Mouse (Mus musculus) megakaryocyte, adult 5-6 weeks (primary cell): ENCODE measurements around the gene Guca1a. TPM values are rescaled to one million over a fixed set of nuclear protein-coding genes. Genes with fewer than 3 reads are reported as not detected.
A peak's percentile ranks its signal among the peaks of the same experiment; 100 is the strongest.

Experiments used
- ATAC-seq: 2 replicates; pipeline ENCODE4 v1.8.0; 2016; ENCODE audit warnings: mild to moderate bottlenecking, inconsistent platforms; ENCODE audit not compliant: poor library complexity, severe bottlenecking
- total RNA-seq, 2 experiments: library from RNA; stranded (forward) in 1 of 2; stranded (reverse) in 1 of 2; fragments of 153-499, 151-499 nt in 1 of 2; fragments of 221-1000, 200-1000 nt in 1 of 2; gene quantifications; 2 replicates each; pipeline versions ENCODE4 v1.2.3 to v1.2.4; 2015 to 2017

Guca1a gene
- total RNA-seq, 2 experiments from 2014 or later = 1.4 to 7.0 TPM

- no peak for ATAC-seq
These were observed 19.8 kb upstream of the Guca1a start for GRCm38 (mm10) chr17:47420195-47420594.

- peak; percentile 59 for ATAC-seq
These were observed 9.8 kb upstream of the Guca1a start for GRCm38 (mm10) chr17:47409897-47410861.

DNA sequence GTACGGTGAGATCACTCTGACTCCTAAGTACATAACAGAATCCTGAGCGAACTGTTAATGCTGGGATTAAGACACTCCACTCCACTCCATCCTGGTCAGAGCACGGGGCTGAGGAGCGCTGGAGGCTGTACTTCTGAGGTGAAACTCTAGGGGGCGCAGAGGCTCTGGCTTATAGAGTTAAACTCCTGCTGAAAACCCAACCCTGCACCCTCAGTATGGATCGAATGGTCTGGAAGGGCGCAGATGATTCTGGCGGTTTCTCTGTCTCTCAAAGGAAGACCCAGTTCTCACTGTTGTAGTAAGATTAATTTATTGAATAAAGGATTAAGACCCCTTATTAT lies 8.1 kb upstream of the Guca1a start:
- peak; percentile 77 for ATAC-seq

- peak; percentile 55 for ATAC-seq
These were observed 7.6 kb upstream of the Guca1a start for GRCm38 (mm10) chr17:47407717-47408557.

GRCm38 (mm10) chr17:47399091-47399490 lies 1.3 kb downstream of the Guca1a start:
- no peak for ATAC-seq

GRCm38 (mm10) chr17:47395376-47395913 lies 4.9 kb downstream of the Guca1a start:
- peak; percentile 89 for ATAC-seq

DNA sequence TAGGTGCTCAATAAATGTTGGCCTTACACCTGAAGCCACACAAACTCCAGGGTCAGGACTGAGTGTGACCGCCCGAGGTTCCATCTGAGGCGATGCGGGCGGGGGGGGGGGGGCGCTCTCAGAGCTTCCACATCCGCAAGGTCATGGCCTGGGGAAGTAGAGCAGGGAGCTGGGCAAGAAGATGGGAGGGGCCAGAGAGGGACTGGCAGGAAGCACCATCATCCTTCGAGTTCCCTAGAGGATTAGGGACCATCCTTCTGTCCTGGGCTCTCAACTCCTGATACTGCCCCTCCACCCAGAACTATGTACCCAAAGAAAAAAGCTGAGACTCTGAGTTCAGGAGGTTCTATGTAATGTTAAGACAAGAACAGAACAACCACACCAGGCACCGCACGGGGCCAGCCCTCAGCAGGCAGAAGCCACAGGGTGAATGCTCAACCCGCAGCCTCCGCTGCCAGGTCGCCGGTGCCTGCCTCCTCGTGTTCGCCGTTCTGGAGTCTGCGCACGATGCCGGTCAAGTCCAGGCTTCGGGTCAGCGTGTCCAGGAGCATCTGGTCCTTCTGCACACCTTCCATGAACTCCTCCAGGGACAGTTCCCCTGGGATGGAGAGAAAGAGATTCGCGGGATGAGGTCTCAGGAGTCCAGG lies 6.0 kb downstream of the Guca1a start:
- peak; percentile 75 for ATAC-seq

DNA sequence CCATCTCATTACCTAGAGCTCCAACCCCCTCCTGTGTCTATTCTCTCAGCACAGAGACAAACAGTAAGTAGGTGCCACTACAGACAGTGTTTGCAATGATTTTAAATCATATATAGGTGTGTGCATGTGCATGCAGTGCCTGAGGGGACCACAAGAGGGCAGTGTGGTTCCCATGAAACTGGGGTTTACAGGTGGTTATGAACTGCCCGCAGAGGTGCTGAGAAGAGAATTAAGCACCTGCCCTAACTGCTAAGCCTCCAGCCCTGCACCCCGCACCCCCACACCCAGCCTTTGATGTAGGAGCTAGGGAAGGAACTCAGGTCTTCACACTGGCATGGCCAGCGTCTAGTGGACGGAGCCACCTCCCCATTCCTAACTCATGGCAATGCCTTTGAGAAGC lies 13.7 kb downstream of the Guca1a start:
- ATAC-seq = peak; percentile 68

- ATAC-seq = no peak
These were observed 15.2 kb downstream of the Guca1a start, which contains the start of gene Guca1b for GRCm38 (mm10) chr17:47385145-47385544. Gene Guca1b (plus strand): TSS chr17:47385393.

- ATAC-seq = no peak
These were observed 16.3 kb downstream of the Guca1a start for GRCm38 (mm10) chr17:47384064-47384463.

GRCm38 (mm10) chr17:47383266-47383665 lies 17.1 kb downstream of the Guca1a start:
- no peak for ATAC-seq

DNA sequence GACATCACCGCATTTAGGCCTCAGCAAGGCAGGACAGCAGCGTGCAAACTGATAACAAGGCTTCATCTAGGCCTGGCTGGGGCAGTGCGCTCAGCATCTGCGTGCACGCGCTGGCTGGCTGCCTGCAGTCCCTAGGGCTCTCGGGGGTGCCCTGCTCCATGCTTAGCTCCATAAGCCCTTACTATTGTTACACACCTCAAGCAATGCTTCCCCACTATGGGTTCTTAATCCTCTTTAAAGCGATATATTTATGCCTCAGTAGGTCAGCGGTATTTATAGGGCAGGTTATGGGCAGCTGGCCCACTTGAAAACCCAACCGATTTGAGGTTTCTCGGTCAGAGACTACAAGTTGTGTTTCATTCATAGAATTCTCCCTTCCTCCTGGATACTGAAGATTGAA lies 18.5 kb downstream of the Guca1a start:
- ATAC-seq = no peak

- ATAC-seq = no peak
These were observed 22.3 kb downstream of the Guca1a start for GRCm38 (mm10) chr17:47378133-47378532.

- ATAC-seq = no peak
These were observed 23.6 kb downstream of the Guca1a start for GRCm38 (mm10) chr17:47376779-47377280.

DNA sequence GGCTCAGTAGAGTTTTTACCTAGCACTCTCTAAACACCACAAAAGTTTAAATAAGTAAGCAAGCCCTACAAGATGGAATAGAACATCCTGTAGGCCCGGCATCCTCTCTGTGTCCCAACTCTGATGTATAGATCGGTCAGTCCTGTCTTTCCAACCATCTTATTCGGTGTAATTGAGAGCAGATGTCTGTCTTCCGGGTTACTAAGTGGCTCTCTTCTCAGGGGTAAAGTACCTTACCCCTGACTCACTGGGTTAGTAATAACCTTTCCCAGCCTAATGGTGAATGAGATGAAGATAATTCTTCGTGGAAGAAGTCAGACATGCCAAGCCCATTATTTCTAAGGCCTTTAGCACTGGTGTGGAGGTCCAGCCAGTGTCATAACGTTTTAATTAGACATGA lies 26.4 kb downstream of the Guca1a start:
- ATAC-seq = no peak

- ATAC-seq = peak; percentile 74
These were observed 28.9 kb downstream of the Guca1a start for GRCm38 (mm10) chr17:47371451-47371850.

DNA sequence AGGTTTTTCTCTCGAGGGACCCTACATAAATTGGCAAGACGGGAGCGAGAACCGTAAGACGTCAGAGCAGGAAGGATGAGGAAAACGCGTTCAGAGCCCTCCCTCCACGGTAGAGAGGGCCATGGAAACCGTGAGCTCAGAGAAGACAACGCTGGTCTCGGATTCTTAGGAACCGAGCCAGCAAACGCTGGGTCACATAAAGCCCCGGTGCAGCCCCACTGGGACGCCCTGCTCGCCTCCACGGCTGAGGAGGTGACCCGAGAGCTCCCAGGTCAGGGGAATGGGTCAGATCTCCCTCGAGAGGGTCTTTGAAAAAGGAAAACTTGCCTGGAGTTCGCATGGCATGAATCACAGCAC lies 31.3 kb downstream of the Guca1a start:
- no peak for ATAC-seq

GRCm38 (mm10) chr17:47368401-47369086 lies 31.8 kb downstream of the Guca1a start, which contains the start of gene Mrps10:
Gene Mrps10 (plus strand): TSS chr17:47368887.
- peak; percentile 97 for ATAC-seq

DNA sequence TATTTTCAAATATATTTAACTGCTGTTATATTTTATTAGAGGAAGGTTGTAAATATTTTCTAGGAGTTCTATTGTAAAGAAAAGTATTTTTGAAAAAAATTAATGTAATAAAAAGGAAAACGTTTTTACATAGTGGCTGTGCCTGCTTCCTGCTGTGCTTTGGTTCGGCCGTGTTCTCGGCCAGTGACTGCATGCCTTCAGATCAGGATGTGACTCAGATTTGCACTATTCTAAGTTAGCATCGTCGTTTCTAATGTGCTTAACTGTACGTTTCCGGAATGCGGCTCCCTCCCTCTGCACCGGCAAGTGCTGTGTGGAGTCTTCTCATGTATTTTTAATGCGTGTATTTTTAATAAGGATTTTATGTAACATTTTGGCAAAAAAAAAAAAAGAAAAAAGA lies 39.0 kb downstream of the Guca1a start:
- no peak for ATAC-seq

DNA sequence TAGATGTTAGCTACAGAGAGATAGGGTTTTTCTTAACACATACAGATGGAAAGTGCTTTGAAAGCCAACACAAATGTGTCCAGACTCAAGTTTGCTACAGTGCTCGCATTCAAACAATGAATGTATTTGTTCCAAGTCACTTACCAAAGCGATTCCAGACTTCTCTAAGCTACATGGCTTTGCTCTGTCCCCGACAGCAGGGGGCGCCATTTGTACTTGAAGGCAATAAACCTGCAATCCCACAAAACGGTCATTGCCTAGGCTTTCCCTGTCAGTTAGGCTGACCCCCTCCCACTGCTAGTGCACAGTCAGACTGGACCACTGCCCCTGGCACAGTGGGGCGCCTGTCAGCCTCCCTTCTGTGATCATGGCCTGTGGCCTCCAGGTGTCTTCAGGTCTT lies 40.4 kb downstream of the Guca1a start:
- no peak for ATAC-seq
